Mouse (Mus musculus): ENCODE data around the gene Plxdc2. TPM values are rescaled to one million over a fixed set of nuclear protein-coding genes. Genes with fewer than 3 reads are reported as not detected.

The Plxdc2 gene
- polyA plus RNA-seq, 1 experiment from 2014 or later: 31.0 TPM

- TF ChIP-seq CTCF (IDR thresholded peaks at IDR 0.05): no peak
- DNase-seq (ENCODE audit: low read depth, low spot score): no peak
- POLR2A ChIA-PET: no interaction called here
- in situ Hi-C loops (cut with MboI; ENCODE audit: low pct_unique_long_range_greater_than_20kb): no loop called here
- CTCF ChIA-PET: no interaction called here
- no peak for ATAC-seq
- no peaks in the 10 kb centered on the region for H3K27me3 ChIP-seq
These were observed 286.0 kb downstream of the Plxdc2 start for GRCm38 (mm10) chr2:16642061-16642460.

GRCm38 (mm10) chr2:16651713-16652112 lies 295.6 kb downstream of the Plxdc2 start:
- in situ Hi-C loops (cut with MboI; ENCODE audit: low pct_unique_long_range_greater_than_20kb): no loop called here
- no peak for TF ChIP-seq CTCF (IDR thresholded peaks at IDR 0.05)
- ATAC-seq (no peak), DNase-seq (ENCODE audit: low read depth, low spot score) (no peak)
- POLR2A ChIA-PET: no interaction called here
- H3K27me3 ChIP-seq: no peaks in the 10 kb centered on the region
- CTCF ChIA-PET: interaction anchor here (1.8 kb wide), 1 partner anchor 17 kb away, joined by 3 read pairs; no protein-coding TSS in a partner anchor

DNA sequence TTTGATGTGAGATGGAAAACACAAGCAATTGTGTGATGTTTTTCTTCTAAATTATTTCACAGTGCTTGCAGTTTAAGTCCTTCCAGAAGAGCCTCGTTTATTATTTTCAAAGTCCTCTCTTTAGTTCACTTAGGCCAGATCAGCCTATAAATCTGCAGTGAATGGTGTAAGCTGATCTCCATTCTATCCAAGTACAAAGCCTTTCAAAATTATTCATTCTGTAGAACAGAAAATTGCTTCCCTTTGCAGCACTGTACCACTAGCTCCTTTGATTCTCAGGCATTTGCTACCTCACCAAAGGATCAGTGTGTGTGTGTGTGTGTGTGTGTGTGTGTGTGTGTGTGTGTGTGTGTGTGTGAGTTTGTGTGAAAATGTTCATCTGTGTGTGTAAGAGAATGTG lies 308.4 kb downstream of the Plxdc2 start:
- H3K27me3 ChIP-seq: no peaks in the 10 kb centered on the region
- no peak for ATAC-seq
- ChIA-PET POLR2A (no interaction called here), CTCF (interaction anchor here (1.3 kb wide), 1 partner anchor 17 kb away, joined by 3 read pairs; no protein-coding TSS in a partner anchor)
- no peak for DNase-seq (ENCODE audit: low read depth, low spot score)
- in situ Hi-C loops (cut with MboI; ENCODE audit: low pct_unique_long_range_greater_than_20kb): no loop called here
- TF ChIP-seq CTCF (IDR thresholded peaks at IDR 0.05): no peak

DNA sequence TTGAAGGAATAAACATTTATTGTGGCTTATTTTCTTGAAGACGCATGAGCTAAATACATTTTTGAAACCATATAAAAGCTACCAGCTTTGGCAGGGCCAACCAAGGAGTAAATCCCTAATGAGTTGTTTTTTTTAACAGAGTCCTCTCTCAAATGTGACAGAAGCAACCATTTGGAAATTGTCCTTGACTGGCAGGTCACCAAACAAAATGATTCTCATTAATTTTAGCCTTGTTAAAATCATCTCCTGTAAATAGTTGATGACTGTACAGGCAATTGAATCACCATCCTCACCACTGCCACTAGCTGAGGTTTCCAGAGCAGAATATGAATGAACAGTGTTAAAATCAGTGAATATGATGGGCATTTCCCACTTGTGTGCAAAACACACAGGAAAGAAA lies 312.3 kb downstream of the Plxdc2 start:
- CTCF ChIA-PET: no interaction called here
- no peak for TF ChIP-seq CTCF (IDR thresholded peaks at IDR 0.05)

DNA sequence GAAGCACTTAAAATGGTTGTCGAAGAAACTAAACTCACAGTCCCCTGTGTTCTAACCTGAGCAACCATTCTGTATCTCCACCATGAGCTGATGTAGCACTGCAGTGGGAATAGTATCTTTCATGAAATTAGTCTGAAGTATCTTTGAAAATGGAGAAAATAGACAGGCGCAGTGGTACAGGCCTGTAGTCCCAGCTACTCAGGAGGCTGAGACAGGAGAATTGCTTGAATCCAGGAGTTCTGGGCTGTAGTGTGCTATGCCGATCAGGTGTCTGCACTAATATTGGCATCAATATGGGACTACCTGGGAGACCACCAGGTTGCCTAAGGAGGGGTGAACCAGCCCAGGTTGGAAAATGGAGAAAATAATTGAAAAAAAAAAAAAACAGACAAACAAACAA lies 326.8 kb downstream of the Plxdc2 start:
- ChIA-PET CTCF (interaction anchor here (0.9 kb wide), 1 partner anchor 10 kb away, joined by 3 read pairs; no protein-coding TSS in a partner anchor), POLR2A (no interaction called here)
- ATAC-seq (no peak), DNase-seq (ENCODE audit: low read depth, low spot score) (no peak)
- no peaks in the 10 kb centered on the region for H3K27me3 ChIP-seq
- in situ Hi-C loops (cut with MboI; ENCODE audit: low pct_unique_long_range_greater_than_20kb): no loop called here
- no peak for TF ChIP-seq CTCF (IDR thresholded peaks at IDR 0.05)

More for the DNA sequence above, 312.3 kb downstream of the Plxdc2 start:
- ATAC-seq (no peak), DNase-seq (ENCODE audit: low read depth, low spot score) (no peak)
- POLR2A ChIA-PET: interaction anchor here (0.7 kb wide), 1 partner anchor 21 kb away, joined by 3 read pairs; no protein-coding TSS in a partner anchor
- in situ Hi-C loops (cut with MboI; ENCODE audit: low pct_unique_long_range_greater_than_20kb): no loop called here
- H3K27me3 ChIP-seq: no peaks in the 10 kb centered on the region

DNA sequence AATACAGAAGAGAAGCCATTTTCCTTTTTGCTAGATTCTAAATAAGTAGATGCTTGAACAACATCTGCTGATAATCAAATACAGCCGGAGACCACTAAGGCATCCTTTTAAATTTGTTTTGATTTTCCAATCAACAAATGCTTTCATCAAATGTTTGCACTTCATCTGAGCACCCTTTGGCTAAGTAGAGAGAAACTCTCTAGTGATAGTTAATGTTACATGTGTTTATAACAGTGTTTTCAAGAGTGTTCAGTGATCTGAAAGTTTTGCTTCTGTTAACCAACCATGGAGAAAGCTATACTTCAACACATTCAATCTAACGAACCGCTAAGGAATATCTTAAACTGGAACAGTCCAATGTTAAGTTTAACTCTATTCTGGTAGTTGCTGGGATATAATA lies 327.6 kb downstream of the Plxdc2 start:
- POLR2A ChIA-PET: no interaction called here

DNA sequence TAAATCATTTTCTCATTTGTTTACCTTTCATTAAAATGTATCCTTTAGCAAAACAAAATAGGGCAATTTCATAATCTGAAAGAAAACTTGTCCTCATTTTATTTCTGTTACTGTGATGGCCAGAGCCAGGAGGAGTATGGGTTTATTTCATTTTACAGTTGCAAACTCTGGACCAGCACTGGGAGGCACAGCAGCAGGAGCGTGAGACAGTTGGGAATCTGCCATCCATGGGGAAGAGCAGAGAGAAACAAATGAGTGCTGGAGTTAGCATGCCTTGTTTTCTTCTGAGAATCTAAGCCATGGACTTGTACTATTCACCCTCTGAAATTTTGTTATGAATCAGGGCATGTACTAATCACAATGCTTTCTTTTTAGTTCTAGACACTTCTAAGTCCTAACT lies 328.4 kb downstream of the Plxdc2 start:
- in situ Hi-C loops (cut with MboI; ENCODE audit: low pct_unique_long_range_greater_than_20kb): no loop called here
- TF ChIP-seq CTCF (IDR thresholded peaks at IDR 0.05): no peak
- DNase-seq (ENCODE audit: low read depth, low spot score) (no peak), ATAC-seq (no peak)
- no peaks in the 10 kb centered on the region for H3K27me3 ChIP-seq
- ChIA-PET CTCF (no interaction called here), POLR2A (no interaction called here)

More for the DNA sequence above, 327.6 kb downstream of the Plxdc2 start:
- no peak for DNase-seq (ENCODE audit: low read depth, low spot score)
- no peak for ATAC-seq
- no peak for TF ChIP-seq CTCF (IDR thresholded peaks at IDR 0.05)
- CTCF ChIA-PET: no interaction called here
- in situ Hi-C loops (cut with MboI; ENCODE audit: low pct_unique_long_range_greater_than_20kb): no loop called here
- H3K27me3 ChIP-seq: no peaks in the 10 kb centered on the region

- no peaks in the 10 kb centered on the region for H3K27me3 ChIP-seq
- in situ Hi-C loops (cut with MboI; ENCODE audit: low pct_unique_long_range_greater_than_20kb): no loop called here
- ChIA-PET CTCF (interaction anchor here (2.0 kb wide), 1 partner anchor 17 kb away, joined by 7 read pairs; no protein-coding TSS in a partner anchor), POLR2A (no interaction called here)
- no peak for TF ChIP-seq CTCF (IDR thresholded peaks at IDR 0.05)
- ATAC-seq (no peak), DNase-seq (ENCODE audit: low read depth, low spot score) (no peak)
These were observed 340.3 kb downstream of the Plxdc2 start for GRCm38 (mm10) chr2:16696390-16696789.

- ChIA-PET CTCF (no interaction called here), POLR2A (no interaction called here)
- DNase-seq (ENCODE audit: low read depth, low spot score): no peak
- no peak for TF ChIP-seq CTCF (IDR thresholded peaks at IDR 0.05)
- ATAC-seq: no peak
- in situ Hi-C loops (cut with MboI; ENCODE audit: low pct_unique_long_range_greater_than_20kb): no loop called here
- H3K27me3 ChIP-seq: no peaks in the 10 kb centered on the region
These were observed 341.1 kb downstream of the Plxdc2 start for GRCm38 (mm10) chr2:16697181-16697580.

DNA sequence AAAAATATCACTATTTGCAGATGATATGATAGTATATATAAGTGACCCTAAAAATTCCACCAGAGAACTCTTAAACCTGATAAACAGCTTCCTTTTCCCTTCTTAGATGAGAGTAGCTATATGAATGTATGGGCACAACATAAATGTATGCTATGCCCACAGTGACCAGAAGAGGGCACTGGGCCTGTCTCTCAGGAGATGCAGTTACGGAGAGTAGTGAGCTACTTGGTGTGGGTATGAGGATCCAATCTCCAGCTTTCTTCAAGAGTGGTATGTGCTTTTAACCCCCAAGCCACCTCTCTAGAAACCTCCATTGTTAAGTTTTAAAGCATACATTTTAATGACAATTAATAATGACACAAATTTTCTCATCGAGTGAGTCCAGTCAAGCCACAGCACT lies 350.1 kb downstream of the Plxdc2 start:
- no peaks in the 10 kb centered on the region for H3K27me3 ChIP-seq
- DNase-seq (ENCODE audit: low read depth, low spot score) (no peak), ATAC-seq (no peak)
- ChIA-PET CTCF (no interaction called here), POLR2A (interaction anchor here (0.5 kb wide), 1 partner anchor 12 kb away, joined by 3 read pairs; no protein-coding TSS in a partner anchor)
- in situ Hi-C loops (cut with MboI; ENCODE audit: low pct_unique_long_range_greater_than_20kb): no loop called here
- peak; percentile 46 for TF ChIP-seq CTCF (IDR thresholded peaks at IDR 0.05)

- no peak for TF ChIP-seq CTCF (IDR thresholded peaks at IDR 0.05)
- no peak for ATAC-seq
- DNase-seq (ENCODE audit: low read depth, low spot score): no peak
- CTCF ChIA-PET: no interaction called here
- no peaks in the 10 kb centered on the region for H3K27me3 ChIP-seq
- POLR2A ChIA-PET: no interaction called here
- in situ Hi-C loops (cut with MboI; ENCODE audit: low pct_unique_long_range_greater_than_20kb): no loop called here
These were observed 353.8 kb downstream of the Plxdc2 start for GRCm38 (mm10) chr2:16709885-16710284.

- no peaks in the 10 kb centered on the region for H3K27me3 ChIP-seq
- in situ Hi-C loops (cut with MboI; ENCODE audit: low pct_unique_long_range_greater_than_20kb): no loop called here
- DNase-seq (ENCODE audit: low read depth, low spot score): no peak
- POLR2A ChIA-PET: no interaction called here
- ATAC-seq: no peak
- no peak for TF ChIP-seq CTCF (IDR thresholded peaks at IDR 0.05)
- CTCF ChIA-PET: no interaction called here
These were observed 374.9 kb downstream of the Plxdc2 start for GRCm38 (mm10) chr2:16731033-16731432.
